Mouse (Mus musculus) brain, embryonic 14.5 days (tissue): ENCODE data around the gene Msh3.
"Not testable (repeated sequence)": the region's sequence is repeated elsewhere in the genome, so short reads cannot be mapped to it uniquely, and the experiment has no call there.

Experiments used
- CTCF ChIP-seq: fragments of 200-500 bp; IDR thresholded peaks from 2 replicates; pipeline ENCODE4 v1.5.1; 2012; ENCODE audit warnings: inconsistent platforms, mild to moderate bottlenecking, moderate library complexity, borderline replicate concordance; ENCODE audit not compliant: insufficient read depth, insufficient read length; ENCODE audit errors: extremely low read depth
- POLR2A ChIP-seq: fragments of 200-500 bp; IDR thresholded peaks from 2 replicates; pipeline ENCODE4 v1.6.1; 2012; ENCODE audit warnings: mild to moderate bottlenecking, inconsistent platforms, borderline replicate concordance; ENCODE audit not compliant: poor library complexity, insufficient read depth, insufficient read length, severe bottlenecking; ENCODE audit errors: extremely low read depth

GRCm38 (mm10) chr13:92193806-92194205 lies 161.0 kb downstream of the Msh3 start:
- not testable (repeated sequence) for TF ChIP-seq POLR2A, CTCF
